Mouse (Mus musculus) liver, postnatal 0 days (tissue): ENCODE data around the gene Fam131a. TPM values are rescaled to one million over a fixed set of nuclear protein-coding genes. Genes with fewer than 3 reads are reported as not detected.

Source experiments
- ATAC-seq: fragments of 200-750 bp; cut with Nextera tagmentation; 2 replicates; pipeline ENCODE4 v1.8.0; 2017; ENCODE audit warnings: mild to moderate bottlenecking, moderate library complexity
- DNase-seq: peaks from one replicate; pipeline ENCODE4 v3.0.0-alpha.2; 2016
- H3K27ac ChIP-seq: fragments of 300-500 bp; sonication (generic); 2 replicates; pipeline ENCODE4 v1.5.1; 2014; ENCODE audit warnings: antibody characterized with exemption, moderate library complexity, mild to moderate bottlenecking, low read depth
- H3K27me3 ChIP-seq: fragments of 300-500 bp; sonication (generic); 2 replicates; pipeline ENCODE4 v1.6.1; 2014; ENCODE audit warnings: low read length, control low read depth, mixed read lengths; ENCODE audit not compliant: insufficient read depth
- H3K36me3 ChIP-seq: fragments of 300-500 bp; sonication (generic); replicated peaks from 2 replicates; pipeline ENCODE4 v1.6.1; 2014; ENCODE audit warnings: mild to moderate bottlenecking, control low read depth, low read length, moderate library complexity, mixed read lengths; ENCODE audit not compliant: insufficient read depth
- H3K4me1 ChIP-seq: fragments of 300-500 bp; sonication (generic); 2 replicates; pipeline ENCODE4 v1.6.1; 2014; ENCODE audit warnings: antibody characterized with exemption, mild to moderate bottlenecking, control low read depth; ENCODE audit not compliant: insufficient read depth
- H3K4me2 ChIP-seq: fragments of 300-500 bp; sonication (generic); 2 replicates; pipeline ENCODE4 v1.6.1; 2014; ENCODE audit warnings: low read depth, mild to moderate bottlenecking, low read length, moderate library complexity, mixed read lengths
- H3K4me3 ChIP-seq: fragments of 300-500 bp; sonication (generic); 2 replicates; pipeline ENCODE4 v1.5.1; 2014; ENCODE audit warnings: low read depth, low read length
- H3K9ac ChIP-seq: fragments of 300-500 bp; sonication (generic); replicated peaks from 2 replicates; pipeline ENCODE4 v1.6.1; 2014; ENCODE audit warnings: mild to moderate bottlenecking, moderate library complexity
- H3K9me3 ChIP-seq: fragments of 300-500 bp; sonication (generic); 2 replicates; pipeline ENCODE4 v1.6.1; 2016; ENCODE audit warnings: mild to moderate bottlenecking, control low read depth, low read length, mixed read lengths
- CTCF ChIP-seq: sonication (generic); IDR thresholded peaks from 2 replicates; pipeline ENCODE4 v1.5.1; 2016; ENCODE audit warnings: antibody characterized with exemption, low read depth
- EP300 ChIP-seq: IDR thresholded peaks from 2 replicates; pipeline ENCODE4 v1.6.1; 2016; ENCODE audit warnings: antibody characterized with exemption, low read depth, mild to moderate bottlenecking
- WGBS: fragments of 180-500 bp; shearing (Covaris S2); extraction: QIAGEN DNeasy Blood & Tissue Kit; methylation state at CpG from one replicate; pipeline ENCODE4 v1.1.7; 2014; ENCODE audit not compliant: insufficient replicate concordance; 5-methylcytosine and 5-hydroxymethylcytosine counted together
- polyA plus RNA-seq: library from polyadenylated mRNA; unstranded; fragments of >200 nt; fragmentation: Nextera tagmentation; extraction: Ambion mirVana; gene quantifications from 2 replicates; pipeline ENCODE4 v1.2.1, GENCODE M21; 2015

Gene Fam131a
- polyA plus RNA-seq, 1 experiment from 2014 or later: 0.88 TPM

- H3K27me3 ChIP-seq: no peaks in the 10 kb centered on the region
- H3K4me3 ChIP-seq: no peak overlapping the region
- H3K4me1 ChIP-seq: peaks cover 21% of the 10 kb centered on the region
- H3K4me2 ChIP-seq: no peak overlapping the region
- H3K9me3 ChIP-seq: no peaks in the 10 kb centered on the region
- TF ChIP-seq CTCF (no peak), EP300 (no peak)
- no peak overlapping the region for H3K9ac ChIP-seq
- DNase-seq (no peak), ATAC-seq (no peak)
- H3K27ac ChIP-seq: no peak overlapping the region
- 82% methylated on average over 3 of the region's 3 CpGs for WGBS
- H3K36me3 ChIP-seq: peaks cover 8% of the 10 kb centered on the region
These were observed 22.8 kb upstream of the Fam131a start for GRCm38 (mm10) chr16:20670291-20670690.

GRCm38 (mm10) chr16:20671886-20672285 lies 21.2 kb upstream of the Fam131a start:
- no peak for TF ChIP-seq CTCF
- TF ChIP-seq EP300: no peak
- Histone ChIP-seq H3K9me3 (no peaks in the 10 kb centered on the region), H3K36me3 (peaks cover 23% of the 10 kb centered on the region), H3K4me1 (peaks cover 25% of the 10 kb centered on the region), H3K27ac (peak overlapping the region; percentile 58), H3K4me3 (peak overlapping the region; percentile 92), H3K27me3 (no peaks in the 10 kb centered on the region), H3K4me2 (peak overlapping the region; percentile 87), H3K9ac (no peak overlapping the region)
- 16% methylated on average over 6 of the region's 6 CpGs for WGBS
- ATAC-seq (no peak), DNase-seq (no peak)

GRCm38 (mm10) chr16:20672500-20672902 lies 20.5 kb upstream of the Fam131a start:
- Histone ChIP-seq H3K4me3 (peak overlapping the region; percentile 92), H3K27ac (peak overlapping the region; percentile 98), H3K9ac (peak overlapping the region; percentile 95), H3K4me2 (peak overlapping the region; percentile 87), H3K36me3 (peaks cover 29% of the 10 kb centered on the region), H3K9me3 (no peaks in the 10 kb centered on the region), H3K4me1 (peaks cover 30% of the 10 kb centered on the region), H3K27me3 (no peaks in the 10 kb centered on the region)
- ATAC-seq: peak; percentile 81
- peak; percentile 96 for DNase-seq
- under 1% methylated on average over 25 of the region's 38 CpGs for WGBS
- no peak for TF ChIP-seq CTCF
- TF ChIP-seq EP300: no peak

- DNase-seq (peak; percentile 77), ATAC-seq (peak; percentile 68)
- WGBS: under 1% methylated on average over 52 of the region's 78 CpGs
- Histone ChIP-seq H3K27me3 (no peaks in the 10 kb centered on the region), H3K9ac (peak overlapping the region; percentile 95), H3K9me3 (no peaks in the 10 kb centered on the region), H3K4me1 (peaks cover 34% of the 10 kb centered on the region), H3K4me3 (peak overlapping the region; percentile 92), H3K27ac (peak overlapping the region; percentile 98), H3K36me3 (peaks cover 35% of the 10 kb centered on the region), H3K4me2 (peak overlapping the region; percentile 87)
- no peak for TF ChIP-seq CTCF
- TF ChIP-seq EP300: no peak
These were observed 19.9 kb upstream of the Fam131a start for GRCm38 (mm10) chr16:20672965-20673705.

- ATAC-seq: peak; percentile 72
- H3K27ac ChIP-seq: peak overlapping the region; percentile 98
- peaks cover 42% of the 10 kb centered on the region for H3K36me3 ChIP-seq
- 2% methylated on average over 14 of the region's 14 CpGs for WGBS
- peak overlapping the region; percentile 92 for H3K4me3 ChIP-seq
- H3K9me3 ChIP-seq: no peaks in the 10 kb centered on the region
- peak; percentile 65; the same call in 1 of the 2 replicates for TF ChIP-seq EP300
- TF ChIP-seq CTCF: no peak
- H3K27me3 ChIP-seq: no peaks in the 10 kb centered on the region
- H3K9ac ChIP-seq: peak overlapping the region; percentile 95
- peak; percentile 84 for DNase-seq
- H3K4me1 ChIP-seq: peaks cover 37% of the 10 kb centered on the region
- peak overlapping the region; percentile 87 for H3K4me2 ChIP-seq
These were observed 19.2 kb upstream of the Fam131a start for GRCm38 (mm10) chr16:20673706-20674303.

GRCm38 (mm10) chr16:20675213-20675612 lies 17.8 kb upstream of the Fam131a start:
- Histone ChIP-seq H3K36me3 (peaks cover 55% of the 10 kb centered on the region), H3K4me3 (peak overlapping the region; percentile 92; the same call in 1 of the 2 replicates), H3K4me1 (peaks cover 37% of the 10 kb centered on the region), H3K27ac (peak overlapping the region; percentile 34; the same call in 1 of the 2 replicates), H3K9ac (peak overlapping the region; percentile 48), H3K9me3 (no peaks in the 10 kb centered on the region), H3K4me2 (peak overlapping the region; percentile 87), H3K27me3 (no peaks in the 10 kb centered on the region)
- ATAC-seq (no peak), DNase-seq (no peak)
- WGBS: 80% methylated on average over 6 of the region's 6 CpGs
- TF ChIP-seq CTCF (no peak), EP300 (no peak)
